In genomic region chr4:133412575-133413540, GRCm38 (mm10) we compare ENCODE assay signal across 17 mouse cellular contexts. TPM values are rescaled to one million over a fixed set of nuclear protein-coding genes. Genes with fewer than 3 reads are reported as not detected.
A peak's percentile ranks its signal among the peaks of the same experiment; 100 is the strongest.
DNase-seq lines count a peak whose midpoint lies in the region; ATAC-seq and TF ChIP-seq lines count a peak whose summit lies in the region.
"Had no signal": no experiment of that assay in that cellular context is flagged by ENCODE, and none has a peak within 500 bp of the region (broad histone marks: within the 10 kb centered on the region; RNA-seq: fewer than 3 reads in every experiment).

No protein-coding gene starts in this region.

- WGBS in macrophage (ENCODE audit: missing documents), result 22% methylated on average over 16 of the region's 16 CpGs

- TF ChIP-seq CTCF in MEL (IDR thresholded peaks at IDR 0.05 in 2 of 3, conservative IDR thresholded peaks at IDR 0.05 in 1 of 3; ENCODE audit: control insufficient read depth in 1 of 3, insufficient read depth in 1 of 3, low read depth in 2 of 3, low read length in 3 of 3, poor library complexity in 1 of 3, severe bottlenecking in 1 of 3), result no peak

- H3K79me2 ChIP-seq in MEL (ENCODE audit: control insufficient read depth, insufficient read depth, low read length, poor library complexity), result no peaks in the 10 kb centered on the region
- H3K79me2 ChIP-seq in macrophage (ENCODE audit: inconsistent target), result peaks cover 36% of the 10 kb centered on the region; the same call in 1 of the 2 replicates

- DNase-seq in B cell, adult 2 months, result peak; percentile 52 to 56
- DNase-seq in MEL (ENCODE audit: low read depth, low spot score), result peak; percentile 96
- DNase-seq in layer of hippocampus, adult 9-11 months, result no peak
- no peak for DNase-seq in urinary bladder, postnatal 4 days (ENCODE audit: low spot score in 2 of 2)
- no peak for DNase-seq in kidney, postnatal 10 days
- DNase-seq: adrenal gland, adult 8-10 months; gastrocnemius, postnatal 36 days; kidney, adult 11 months; lung, postnatal 4 days; retina, postnatal 1 day; spleen, adult 18-20 months had no signal

- TF ChIP-seq RAD21 in MEL (IDR thresholded peaks at IDR 0.05; ENCODE audit: low read depth, low read length), result no peak

- H3K9me3 ChIP-seq in MEL (replicated peaks; ENCODE audit: insufficient read depth, low read length), result no peaks in the 10 kb centered on the region
- H3K9me3 ChIP-seq: heart, embryonic 15.5 days; limb, embryonic 15.5 days had no signal

- H3K4me3 ChIP-seq in MEL (ENCODE audit: control insufficient read depth in 1 of 2, insufficient read depth in 1 of 2, low read depth in 2 of 2, low read length in 2 of 2) (no peak overlapping the region), macrophage (ENCODE audit: inconsistent target) (no peak overlapping the region)
- H3K4me3 ChIP-seq: heart, embryonic 15.5 days; limb, embryonic 15.5 days had no signal

- H3K27me3 ChIP-seq in MEL (ENCODE audit: control insufficient read depth in 1 of 2, insufficient read depth in 2 of 2, low read length in 2 of 2), result no peaks in the 10 kb centered on the region
- H3K27me3 ChIP-seq: heart, embryonic 15.5 days; limb, embryonic 15.5 days had no signal

- H3K9ac ChIP-seq in MEL (ENCODE audit: control insufficient read depth, low read depth, low read length, poor library complexity, severe bottlenecking), result peak overlapping the region; percentile 56
- H3K9ac ChIP-seq: heart, embryonic 15.5 days; hindbrain, embryonic 14.5 days; limb, embryonic 15.5 days had no signal

- peak in 1 of 2 experiments; percentile 44; a peak in 1 of 4 replicates for TF ChIP-seq POLR2A in MEL (IDR thresholded peaks at IDR 0.05; ENCODE audit: control insufficient read depth in 1 of 2, insufficient read depth in 1 of 2, low read depth in 1 of 2, low read length in 2 of 2, poor library complexity in 1 of 2)

- H3K36me3 ChIP-seq in MEL (ENCODE audit: control insufficient read depth in 1 of 2, insufficient read depth in 2 of 2, low read length in 2 of 2) (peaks cover 0 to 20% of the 10 kb centered on the region in 2 experiments; a peak in 3 of 4 replicates), macrophage (ENCODE audit: inconsistent target) (peaks cover 26% of the 10 kb centered on the region)

- peak; percentile 87 to 93 for TF ChIP-seq EP300 in MEL (IDR thresholded peaks at IDR 0.05; ENCODE audit: low read depth in 1 of 2, low read length in 2 of 2)

- H3K4me1 ChIP-seq in MEL (ENCODE audit: control insufficient read depth in 1 of 2, insufficient read depth in 2 of 2, low read length in 2 of 2), result peaks cover 6 to 28% of the 10 kb centered on the region in 2 experiments

- ATAC-seq in granulocyte monocyte progenitor cell, adult 5-6 weeks (replicated peaks; ENCODE audit: poor library complexity, severe bottlenecking), result peak; percentile 50
- ATAC-seq: forebrain, embryonic 16.5 days had no signal

- peak overlapping the region; percentile 95 for H3K27ac ChIP-seq in MEL (ENCODE audit: control insufficient read depth, low read depth, low read length)
- H3K27ac ChIP-seq in macrophage, result peak overlapping the region; percentile 58
- H3K27ac ChIP-seq: heart, embryonic 15.5 days; hindbrain, embryonic 14.5 days; limb, embryonic 15.5 days had no signal

TF ChIP-seq in MEL, 35 proteins besides CTCF, POLR2A, EP300 and RAD21:
- TF ChIP-seq ZKSCAN1 (IDR thresholded peaks at IDR 0.05; ENCODE audit: low read depth, low read length) (peak; percentile 78), MXI1 (IDR thresholded peaks at IDR 0.05; ENCODE audit: low read depth, low read length) (peak; percentile 77), GATA1 (IDR thresholded peaks at IDR 0.05; ENCODE audit: low read depth, low read length) (peak; percentile 95), MYC (IDR thresholded peaks at IDR 0.05; ENCODE audit: low read depth, low read length) (peak; percentile 69; the same call in 1 of the 2 replicates), USF2 (IDR thresholded peaks at IDR 0.05; ENCODE audit: borderline replicate concordance in 1 of 2, insufficient read depth in 1 of 2, low read depth in 1 of 2, low read length in 2 of 2) (peak; percentile 63 to 90; a peak in 3 of 4 replicates), MYB (IDR thresholded peaks at IDR 0.05; ENCODE audit: low read depth, low read length) (no peak), USF1 (IDR thresholded peaks at IDR 0.05; ENCODE audit: low read depth, low read length) (peak; percentile 97), MAX (IDR thresholded peaks at IDR 0.05; ENCODE audit: low read length) (peak; percentile 97), ZC3H11A (IDR thresholded peaks at IDR 0.05; ENCODE audit: low read depth, low read length) (no peak), MEF2A (IDR thresholded peaks at IDR 0.05; ENCODE audit: extremely low read depth, insufficient replicate concordance, low read depth, low read length, poor library complexity, severe bottlenecking) (no peak), ELF1 (IDR thresholded peaks at IDR 0.05; ENCODE audit: low read depth, low read length) (peak; percentile 11; the same call in 1 of the 2 replicates), KAT2A (conservative IDR thresholded peaks at IDR 0.05; ENCODE audit: low read depth, low read length) (no peak), ETS1 (IDR thresholded peaks at IDR 0.05; ENCODE audit: low read depth, low read length) (peak; percentile 93), TAL1 (IDR thresholded peaks at IDR 0.05; ENCODE audit: low read length) (peak; percentile 95), ZMIZ1 (IDR thresholded peaks at IDR 0.05; ENCODE audit: low read depth, low read length) (0 out of 2 replicates have a peak, but pooled peaks have one; percentile 27), BHLHE40 (IDR thresholded peaks at IDR 0.05; ENCODE audit: borderline replicate concordance, low read depth, low read length) (peak; percentile 98), JUND (IDR thresholded peaks at IDR 0.05; ENCODE audit: low read depth, low read length) (no peak), SIN3A (IDR thresholded peaks at IDR 0.05; ENCODE audit: low read length) (peak; percentile 77), RCOR1 (IDR thresholded peaks at IDR 0.05; ENCODE audit: low read depth, low read length) (0 out of 2 replicates have a peak, but pooled peaks have one; percentile 57), TCF12 (IDR thresholded peaks at IDR 0.05; ENCODE audit: low read depth, low read length) (peak; percentile 95)

RNA-seq across cellular contexts. Expression of gene Slc9a1, which starts 43.4 kb away (rescaled TPM):
- 2.8 and 3.1 TPM in 2 replicates for total RNA-seq in MEL (2012; rRNA removed)
- polyA plus RNA-seq in MEL (2012; ENCODE audit: insufficient read depth in 1 of 2, insufficient read length in 2 of 2, low read depth in 1 of 2, low replicate concordance in 2 of 2, missing spikeins in 1 of 2) (10 to 100 TPM in 1 of 2 experiments, not detected in 1; 14.0 TPM), macrophage (2018) (18.3 to 27.4 TPM (median 23.8 TPM) in 3 replicates)
- 17.4 and 22.1 TPM in 2 replicates for total RNA-seq in granulocyte monocyte progenitor cell, adult 5-6 weeks (2014; fragmentation: Nextera tagmentation)
- total RNA-seq in granulocyte monocyte progenitor cell, adult 5-6 weeks (2017), result 9.9 and 14.6 TPM in 2 replicates
- 10 to 100 TPM; 26.4 to 88.9 (median 67.3) TPM for total RNA-seq in macrophage (2018; cell fraction: chromatin; rRNA removed)
- total RNA-seq in macrophage (2018; cell fraction: cytosol; rRNA removed), result 10 to 100 TPM; 20.6 to 46.9 (median 31.9) TPM
- total RNA-seq in macrophage (2018; cell fraction: nucleus; rRNA removed), result 100 to 1,000 TPM in 1 of 26 experiments, 10 to 100 TPM in 25; 42.2 to 108 (median 67.0) TPM

RNA-seq across cellular contexts. Expression of gene Wdtc1, which starts 59.6 kb away (rescaled TPM):
- 12.5 and 13.2 TPM in 2 replicates for total RNA-seq in MEL (2012; rRNA removed)
- polyA plus RNA-seq in MEL (2012; ENCODE audit: insufficient read depth in 1 of 2, insufficient read length in 2 of 2, low read depth in 1 of 2, low replicate concordance in 2 of 2, missing spikeins in 1 of 2), result 10 to 100 TPM in 1 of 2 experiments, not detected in 1; 35.3 TPM
- 10.2 and 10.7 TPM in 2 replicates for total RNA-seq in granulocyte monocyte progenitor cell, adult 5-6 weeks (2014; fragmentation: Nextera tagmentation)
- total RNA-seq in granulocyte monocyte progenitor cell, adult 5-6 weeks (2017), result 7.2 and 9.1 TPM in 2 replicates
- total RNA-seq in macrophage (2018; cell fraction: chromatin; rRNA removed), result 10 to 100 TPM; 12.4 to 41.2 (median 26.6) TPM
- 10 to 100 TPM; 18.2 to 35.7 (median 26.8) TPM for total RNA-seq in macrophage (2018; cell fraction: cytosol; rRNA removed)
- total RNA-seq in macrophage (2018; cell fraction: nucleus; rRNA removed), result 10 to 100 TPM; 19.2 to 33.6 (median 24.4) TPM
- 19.3 to 24.9 TPM (median 22.8 TPM) in 3 replicates for polyA plus RNA-seq in macrophage (2018)

Comparison
In these comparisons a context has a peak if more than half of its experiments do, and no peak if none do; other contexts are left out.
1. DNase-seq: peak in B cell, adult 2 months (2 of 2) and MEL (single experiment); none in layer of hippocampus, adult 9-11 months (single experiment), urinary bladder, postnatal 4 days (0 of 2) and kidney, postnatal 10 days (single experiment).